Mouse (Mus musculus) C2C12 (cell line): ENCODE measurements around the gene Elmo2.

Source experiments
- CEBPB ChIP-seq: IDR thresholded peaks from one replicate; pipeline ENCODE4 v1.6.1; 2011; ENCODE audit warnings: low read depth, mild to moderate bottlenecking, control low read depth, moderate library complexity
- CTCF ChIP-seq: IDR thresholded peaks from one replicate; pipeline ENCODE4 v1.5.1; 2011; ENCODE audit not compliant: control insufficient read depth, insufficient read depth, insufficient read length
- FOSL1 ChIP-seq: IDR thresholded peaks from one replicate; pipeline ENCODE4 v1.8.0; 2011; ENCODE audit warnings: mild to moderate bottlenecking, low read length; ENCODE audit not compliant: poor library complexity, insufficient read depth, severe bottlenecking
- MAX ChIP-seq: IDR thresholded peaks from one replicate; pipeline ENCODE4 v1.6.1; 2011; ENCODE audit warnings: mild to moderate bottlenecking, control low read depth
- MYOD1 ChIP-seq: IDR thresholded peaks from one replicate; pipeline ENCODE4 v1.6.1; 2011; ENCODE audit warnings: low read depth; ENCODE audit not compliant: control insufficient read depth, insufficient read length
- MYOG ChIP-seq: IDR thresholded peaks from one replicate; pipeline ENCODE4 v1.6.1; 2011; ENCODE audit not compliant: control insufficient read depth, insufficient read length; ENCODE audit errors: extremely low read depth
- USF1 ChIP-seq: IDR thresholded peaks from one replicate; pipeline ENCODE4 v1.6.1; 2011; ENCODE audit warnings: low read depth, mild to moderate bottlenecking, control low read depth, moderate library complexity

- no peak for TF ChIP-seq USF1
- TF ChIP-seq CEBPB: no peak
- TF ChIP-seq MAX: no peak
- no peak for TF ChIP-seq CTCF
- TF ChIP-seq MYOD1: no peak
- TF ChIP-seq MYOG: no peak
- no peak for TF ChIP-seq FOSL1
Measured at GRCm38 (mm10) chr2:165326304-165327190, at the start of gene Elmo2.
